Mouse (Mus musculus): Measurements from ENCODE around the gene Upk1a. TPM values are rescaled to one million over a fixed set of nuclear protein-coding genes. Genes with fewer than 3 reads are reported as not detected.
A peak's percentile ranks its signal among the peaks of the same experiment; 100 is the strongest.

Gene Upk1a
- polyA plus RNA-seq, 1 experiment from 2014 or later: 1.6 TPM

- H3K4me2 ChIP-seq (replicated peaks; ENCODE audit: low read depth): no peak overlapping the region
- no peak for TF ChIP-seq CTCF (IDR thresholded peaks at IDR 0.05; ENCODE audit: low read depth)
- H3K36me3 ChIP-seq (ENCODE audit: control insufficient read depth, insufficient read depth): no peaks in the 10 kb centered on the region
- H3K27ac ChIP-seq (ENCODE audit: low read depth, low read length): no peak overlapping the region
- no peak overlapping the region for H3K9ac ChIP-seq (ENCODE audit: low read depth, low read length)
- no peaks in the 10 kb centered on the region for H3K4me1 ChIP-seq (replicated peaks; ENCODE audit: control insufficient read depth, insufficient read depth, low read length)
- 0 out of 2 replicates have a peak overlapping the region, but pooled peaks have one; percentile 1 for H3K4me3 ChIP-seq (ENCODE audit: low read depth, low read length)
- no peaks in the 10 kb centered on the region for H3K9me3 ChIP-seq (ENCODE audit: control insufficient read depth)
- WGBS: 5% methylated on average over 27 of the region's 27 CpGs
- H3K27me3 ChIP-seq (replicated peaks; ENCODE audit: control insufficient read depth, insufficient read depth, low read length): peaks cover 54% of the 10 kb centered on the region
- ATAC-seq: no peak
Measured at GRCm38 (mm10) chr7:30633762-30634412, 21.2 kb upstream of the Upk1a start.

DNA sequence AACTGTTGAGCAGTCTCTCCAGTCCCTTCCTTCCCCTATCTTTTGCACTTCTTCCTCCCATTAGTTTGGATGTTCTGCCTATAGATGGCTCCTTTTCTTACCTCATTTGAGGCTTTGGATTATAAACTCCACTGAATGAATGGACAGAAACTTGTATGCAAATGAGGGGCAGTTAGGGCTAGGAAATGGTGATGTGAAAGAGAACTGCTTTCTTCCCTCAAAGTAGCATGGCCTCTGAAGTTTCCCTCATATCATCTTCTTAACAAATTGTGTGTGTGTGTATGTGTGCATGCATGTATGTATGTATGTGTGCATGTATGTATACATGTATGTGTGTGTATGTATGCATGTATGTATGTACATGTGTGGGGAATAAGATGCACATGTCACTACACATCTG lies 16.4 kb upstream of the Upk1a start:
- Histone ChIP-seq H3K4me1 (replicated peaks; ENCODE audit: control insufficient read depth, insufficient read depth, low read length) (no peaks in the 10 kb centered on the region), H3K4me3 (ENCODE audit: low read depth, low read length) (no peak overlapping the region), H3K4me2 (replicated peaks; ENCODE audit: low read depth) (no peak overlapping the region), H3K9ac (ENCODE audit: low read depth, low read length) (no peak overlapping the region), H3K27me3 (replicated peaks; ENCODE audit: control insufficient read depth, insufficient read depth, low read length) (peaks cover 27% of the 10 kb centered on the region), H3K27ac (ENCODE audit: low read depth, low read length) (no peak overlapping the region), H3K36me3 (ENCODE audit: control insufficient read depth, insufficient read depth) (no peaks in the 10 kb centered on the region), H3K9me3 (ENCODE audit: control insufficient read depth) (no peaks in the 10 kb centered on the region)
- ATAC-seq: no peak
- no peak for TF ChIP-seq CTCF (IDR thresholded peaks at IDR 0.05; ENCODE audit: low read depth)

- no peak overlapping the region for H3K27ac ChIP-seq (ENCODE audit: low read depth, low read length)
- H3K4me1 ChIP-seq (replicated peaks; ENCODE audit: control insufficient read depth, insufficient read depth, low read length): no peaks in the 10 kb centered on the region
- H3K4me3 ChIP-seq (ENCODE audit: low read depth, low read length): no peak overlapping the region
- no peak for ATAC-seq
- H3K4me2 ChIP-seq (replicated peaks; ENCODE audit: low read depth): 0 out of 2 replicates have a peak overlapping the region, but pooled peaks have one; percentile 85
- no peaks in the 10 kb centered on the region for H3K9me3 ChIP-seq (ENCODE audit: control insufficient read depth)
- peaks cover 19% of the 10 kb centered on the region for H3K36me3 ChIP-seq (ENCODE audit: control insufficient read depth, insufficient read depth)
- WGBS: 82% methylated on average over 5 of the region's 5 CpGs
- no peak overlapping the region for H3K9ac ChIP-seq (ENCODE audit: low read depth, low read length)
- TF ChIP-seq CTCF (IDR thresholded peaks at IDR 0.05; ENCODE audit: low read depth): no peak
- peaks cover 10% of the 10 kb centered on the region for H3K27me3 ChIP-seq (replicated peaks; ENCODE audit: control insufficient read depth, insufficient read depth, low read length)
Measured at GRCm38 (mm10) chr7:30626647-30627046, 14.0 kb upstream of the Upk1a start.

GRCm38 (mm10) chr7:30625530-30626384 lies 13.1 kb upstream of the Upk1a start, which contains the start of gene Cox6b1:
Cox6b1 (minus strand) TSS chr7:30626151.
- Histone ChIP-seq H3K4me2 (replicated peaks; ENCODE audit: low read depth) (peak within 1 kb of the TSS; percentile 85), H3K27ac (ENCODE audit: low read depth, low read length) (peak within 1 kb of the TSS; percentile 65), H3K9ac (ENCODE audit: low read depth, low read length) (peak within 1 kb of the TSS; percentile 57)

DNA sequence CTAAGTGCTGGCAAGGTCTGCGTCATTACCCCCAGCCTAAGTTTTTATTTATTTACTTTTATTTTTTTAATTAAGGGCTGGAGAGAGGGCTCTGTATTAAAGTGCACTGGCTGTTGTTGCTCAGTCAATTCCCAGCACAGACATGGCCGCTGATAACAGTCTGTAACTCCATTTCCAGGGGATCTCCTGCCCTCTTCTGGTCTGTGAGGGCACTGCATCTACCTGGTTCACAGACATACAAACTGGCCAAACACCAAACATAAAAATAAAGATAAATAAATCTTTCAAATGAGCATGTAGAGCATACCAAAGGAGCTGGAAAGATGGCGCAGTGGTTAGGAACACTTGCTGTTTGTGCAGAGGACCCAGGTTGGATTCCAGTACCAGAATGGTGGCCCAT lies 6.6 kb upstream of the Upk1a start:
- Histone ChIP-seq H3K9ac (ENCODE audit: low read depth, low read length) (no peak overlapping the region), H3K27me3 (replicated peaks; ENCODE audit: control insufficient read depth, insufficient read depth, low read length) (no peaks in the 10 kb centered on the region), H3K27ac (ENCODE audit: low read depth, low read length) (no peak overlapping the region), H3K4me3 (ENCODE audit: low read depth, low read length) (no peak overlapping the region), H3K9me3 (ENCODE audit: control insufficient read depth) (no peaks in the 10 kb centered on the region), H3K4me2 (replicated peaks; ENCODE audit: low read depth) (no peak overlapping the region), H3K36me3 (ENCODE audit: control insufficient read depth, insufficient read depth) (peaks cover 49% of the 10 kb centered on the region), H3K4me1 (replicated peaks; ENCODE audit: control insufficient read depth, insufficient read depth, low read length) (no peaks in the 10 kb centered on the region)
- WGBS: 89% methylated on average over 3 of the region's 3 CpGs
- peak; percentile 66 for TF ChIP-seq CTCF (IDR thresholded peaks at IDR 0.05; ENCODE audit: low read depth)
- ATAC-seq: no peak

More at GRCm38 (mm10) chr7:30625530-30626384, 13.1 kb upstream of the Upk1a start, which contains the start of gene Cox6b1:
- TF ChIP-seq CTCF (IDR thresholded peaks at IDR 0.05; ENCODE audit: low read depth): no peak
- Histone ChIP-seq H3K9me3 (ENCODE audit: control insufficient read depth) (no peaks in the 10 kb centered on the region), H3K27me3 (replicated peaks; ENCODE audit: control insufficient read depth, insufficient read depth, low read length) (peaks cover 5% of the 10 kb centered on the region), H3K4me1 (replicated peaks; ENCODE audit: control insufficient read depth, insufficient read depth, low read length) (no peaks in the 10 kb centered on the region), H3K4me3 (ENCODE audit: low read depth, low read length) (peak within 1 kb of the TSS; percentile 74), H3K36me3 (ENCODE audit: control insufficient read depth, insufficient read depth) (peaks cover 19% of the 10 kb centered on the region)
- WGBS: under 1% methylated on average over 44 of the region's 44 CpGs
- peak; percentile 90 for ATAC-seq

DNA sequence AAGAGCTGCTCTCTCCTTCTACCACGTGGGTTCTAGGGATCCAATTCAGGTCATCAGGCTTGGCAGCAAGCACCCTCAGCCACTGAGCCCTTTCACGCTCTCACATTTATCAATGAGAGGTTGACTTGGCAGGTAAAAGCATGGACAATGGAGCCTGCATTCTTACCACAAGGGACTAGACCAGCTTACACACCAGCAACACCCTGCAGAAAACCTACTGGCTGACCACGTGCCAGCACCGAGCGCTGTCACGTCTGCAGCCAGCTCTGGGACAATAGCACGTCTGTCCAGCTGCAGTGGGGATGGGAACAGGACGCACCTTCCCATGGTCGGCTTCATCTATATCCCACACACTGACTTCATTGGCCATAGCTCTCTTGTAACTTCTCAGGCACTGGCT lies 6.0 kb upstream of the Upk1a start:
- Histone ChIP-seq H3K4me3 (ENCODE audit: low read depth, low read length) (no peak overlapping the region), H3K4me2 (replicated peaks; ENCODE audit: low read depth) (no peak overlapping the region), H3K4me1 (replicated peaks; ENCODE audit: control insufficient read depth, insufficient read depth, low read length) (no peaks in the 10 kb centered on the region), H3K9ac (ENCODE audit: low read depth, low read length) (no peak overlapping the region), H3K36me3 (ENCODE audit: control insufficient read depth, insufficient read depth) (peaks cover 49% of the 10 kb centered on the region), H3K27ac (ENCODE audit: low read depth, low read length) (no peak overlapping the region), H3K9me3 (ENCODE audit: control insufficient read depth) (no peaks in the 10 kb centered on the region), H3K27me3 (replicated peaks; ENCODE audit: control insufficient read depth, insufficient read depth, low read length) (no peaks in the 10 kb centered on the region)
- WGBS: 94% methylated on average over 9 of the region's 9 CpGs
- no peak for ATAC-seq
- no peak for TF ChIP-seq CTCF (IDR thresholded peaks at IDR 0.05; ENCODE audit: low read depth)

Data from intestine, postnatal 0 days (tissue).